Mouse (Mus musculus) brain, adult 2 months (tissue): ENCODE results near the gene Htra3.
A peak's percentile ranks its signal among the peaks of the same experiment; 100 is the strongest.

Source experiments
- DNase-seq: peaks from one replicate; pipeline ENCODE4 v3.0.0; 2011; ENCODE audit warnings: low read depth, low spot score

Htra3 gene

GRCm38 (mm10) chr5:35616943-35617342 lies 62.6 kb downstream of the Htra3 start:
- DNase-seq = peak; percentile 66

GRCm38 (mm10) chr5:35612722-35613121 lies 66.9 kb downstream of the Htra3 start:
- no peak for DNase-seq

DNA sequence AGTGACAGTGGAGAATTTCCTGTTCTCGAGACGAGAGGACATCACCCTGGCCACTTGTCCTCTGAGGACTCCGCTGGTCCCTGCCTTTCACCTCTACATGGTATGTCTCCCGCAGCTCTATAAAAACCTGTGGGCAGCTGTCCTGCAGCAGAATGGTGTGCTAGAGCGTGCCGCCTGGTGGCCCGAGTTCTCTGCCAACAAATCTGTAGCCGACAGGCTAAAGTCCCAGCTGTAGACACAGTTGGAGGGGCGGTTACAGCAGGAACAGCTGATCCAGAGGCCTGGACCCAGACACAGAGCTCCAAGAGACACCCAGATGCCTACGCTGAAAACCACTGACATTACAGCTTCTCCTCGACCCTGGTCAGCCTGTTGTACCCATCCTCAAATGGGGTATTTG lies 67.7 kb downstream of the Htra3 start:
- DNase-seq = peak; percentile 47

DNA sequence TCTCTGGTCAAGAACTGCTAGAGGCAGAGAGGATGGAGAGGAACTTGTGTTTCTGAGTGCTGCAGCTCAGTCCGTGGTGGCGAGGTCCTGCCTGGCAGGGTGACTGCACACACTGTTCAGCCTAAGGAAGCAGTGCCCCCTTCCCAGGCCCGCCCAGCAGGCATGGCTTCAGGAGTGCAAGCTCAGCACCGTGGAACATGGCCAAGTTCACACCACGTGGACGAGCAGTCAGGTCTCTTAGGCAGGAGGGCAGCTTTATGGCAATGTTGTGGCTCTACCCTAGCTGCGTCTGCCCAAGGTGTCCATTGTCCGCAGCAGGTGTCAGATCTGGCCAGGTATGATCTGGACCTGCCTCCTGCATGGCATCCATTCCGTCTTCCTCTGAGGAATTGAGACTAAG lies 68.4 kb downstream of the Htra3 start:
- no peak for DNase-seq

DNA sequence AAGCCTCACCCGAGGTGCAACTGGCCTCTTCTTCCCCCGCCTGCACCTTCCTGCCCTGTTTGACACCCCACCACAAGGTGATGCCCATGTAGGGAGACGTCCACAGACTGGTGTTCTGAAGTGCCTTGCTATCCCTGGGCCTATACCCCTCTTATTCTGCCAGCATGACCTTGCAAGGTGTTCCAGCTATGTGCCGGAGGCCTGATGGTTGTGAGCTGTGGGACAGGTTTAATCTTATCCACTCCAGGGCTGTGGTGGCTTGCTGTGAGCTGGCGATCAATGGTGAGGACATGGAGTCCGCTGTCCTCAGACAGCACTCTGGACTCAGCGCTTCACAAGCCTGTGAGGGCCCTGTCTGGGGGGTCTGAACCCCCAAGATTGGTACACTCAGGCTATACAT lies 69.2 kb downstream of the Htra3 start:
- no peak for DNase-seq

DNA sequence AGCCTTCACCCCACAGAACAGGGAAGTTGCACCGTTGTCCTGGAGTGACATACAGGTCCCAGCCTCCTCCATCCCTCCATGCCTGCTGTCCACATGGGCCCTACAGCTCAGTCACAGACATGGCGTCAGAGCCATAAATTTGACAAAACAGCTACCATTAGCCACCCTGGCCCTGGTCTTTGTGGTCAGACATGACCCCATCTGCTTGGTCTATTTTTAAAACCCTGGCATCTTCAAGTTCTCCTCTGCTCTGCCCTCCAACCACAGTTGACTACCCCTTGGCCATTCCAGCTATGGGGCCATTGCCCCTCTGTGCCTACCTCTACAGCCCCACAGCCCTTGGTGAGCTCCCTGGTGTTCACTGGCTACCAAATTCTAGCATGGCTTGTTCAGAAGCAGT lies 69.6 kb downstream of the Htra3 start:
- no peak for DNase-seq

DNA sequence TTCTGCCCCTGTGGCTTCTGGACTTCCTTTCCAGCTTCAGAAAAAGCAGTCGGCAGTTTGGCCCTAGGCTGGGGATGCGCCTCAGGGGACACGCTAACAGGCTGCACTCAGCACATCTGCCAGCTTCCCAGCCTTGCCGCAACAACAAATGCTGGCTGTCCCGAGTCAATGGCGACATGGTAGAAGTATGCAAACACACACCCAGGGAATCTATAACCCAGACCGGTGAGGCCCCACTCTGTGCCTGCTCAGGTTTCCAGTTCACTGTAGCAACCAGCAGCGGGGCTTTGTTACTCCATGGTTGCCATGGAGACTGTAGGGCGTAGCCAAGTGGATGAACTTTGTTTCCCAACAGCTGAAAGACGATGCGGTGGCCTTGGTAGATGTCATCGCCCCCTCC lies 70.2 kb downstream of the Htra3 start:
- DNase-seq = peak; percentile 17

- DNase-seq = no peak
Measured at GRCm38 (mm10) chr5:35608559-35608958, 71.0 kb downstream of the Htra3 start.

GRCm38 (mm10) chr5:35607784-35608183 lies 71.8 kb downstream of the Htra3 start:
- peak; percentile 31 for DNase-seq

DNA sequence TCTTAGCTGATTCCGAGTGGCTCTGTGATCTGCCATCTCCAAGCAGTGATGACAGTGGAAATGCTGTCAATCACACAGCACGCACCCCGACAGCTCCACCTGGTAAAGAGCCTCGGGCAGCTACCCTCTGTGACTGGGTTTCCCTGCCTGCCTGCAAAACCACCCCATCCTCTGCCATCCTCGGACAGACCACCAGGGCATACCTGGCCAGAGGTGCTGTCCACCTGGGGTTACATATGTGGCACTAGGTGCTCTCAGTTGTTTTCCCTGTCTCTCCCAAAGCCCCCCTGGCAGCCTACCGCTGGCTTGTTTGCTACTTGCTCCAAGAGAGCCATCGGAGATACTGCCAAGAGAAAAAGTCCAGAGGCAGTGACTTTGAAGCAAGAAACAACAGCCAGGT lies 72.8 kb downstream of the Htra3 start:
- DNase-seq = no peak

- no peak for DNase-seq
Measured at GRCm38 (mm10) chr5:35605355-35605754, 74.2 kb downstream of the Htra3 start.
